Mouse (Mus musculus) E14TG2a.4 (cell line): ENCODE measurements at regions not wholly inside any gene's neighbourhood (a gene's known extent, or its start where the extent isn't known, plus 50 kb on each side); places are given as distances from the start of the nearest gene placed in this dataset.

ENCODE experiments used
- CTCF ChIP-seq: conservative IDR thresholded peaks from 2 replicates; pipeline ENCODE4 v1.5.1; 2014; ENCODE audit warnings: low read length
- NANOG ChIP-seq: IDR thresholded peaks from 2 replicates; pipeline ENCODE4 v1.6.1; 2014; ENCODE audit warnings: borderline replicate concordance, low read length, mixed read lengths

DNA sequence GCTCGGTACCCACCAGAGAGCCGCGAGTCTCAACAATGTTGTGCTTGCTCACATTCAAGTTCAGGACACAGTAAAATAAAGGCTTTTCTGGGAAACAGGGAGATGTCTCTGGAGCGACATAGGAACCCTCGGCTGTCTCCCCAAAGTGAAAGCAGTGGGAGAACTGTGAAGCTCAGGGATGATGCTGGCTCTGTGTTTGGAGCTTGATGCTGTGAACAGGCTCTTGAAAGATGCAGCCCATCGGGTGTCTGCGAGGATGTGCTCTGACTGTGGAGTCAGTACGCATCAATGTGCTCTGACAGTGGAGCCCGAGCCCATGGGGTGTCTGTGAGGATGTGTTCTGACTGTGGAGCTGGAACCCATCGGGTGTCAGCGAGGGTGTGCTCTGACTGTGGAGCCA, 210.1 kb downstream of the Cryba4 start:
- TF ChIP-seq CTCF, result no peak
- no peak for TF ChIP-seq NANOG
